Mouse (Mus musculus): ENCODE measurements around the gene Hmga2.

- no peak for TF ChIP-seq POLR2A (IDR thresholded peaks at IDR 0.05; ENCODE audit: borderline replicate concordance, control insufficient read depth, low read depth, low read length)
- TF ChIP-seq CTCF (IDR thresholded peaks at IDR 0.05; ENCODE audit: control insufficient read depth, insufficient read depth, low read length), result no peak
These were observed 91.3 kb downstream of the Hmga2 start for GRCm38 (mm10) chr10:120384797-120385600.

Measured in bone marrow, adult 2 months (tissue).